Mouse (Mus musculus) CD4-positive, CD25-positive, alpha-beta regulatory T cell, adult 4 months (primary cell): Measurements from ENCODE around the gene Sgpl1. TPM values are rescaled to one million over a fixed set of nuclear protein-coding genes. Genes with fewer than 3 reads are reported as not detected.

ENCODE experiments used
- ATAC-seq: one replicate; pipeline ENCODE4 v1.8.0; 2017
- polyA plus RNA-seq, 2 experiments: library from polyadenylated mRNA; unstranded; fragments of 100-300 nt; shearing (Covaris generic); gene quantifications; one replicate each; pipeline ENCODE4 v1.2.1; 2017

Gene Sgpl1
- polyA plus RNA-seq, 2 experiments from 2014 or later, result 24.5 to 29.9 TPM

- no peak for ATAC-seq
These were observed 62.1 kb downstream of the Sgpl1 start for GRCm38 (mm10) chr10:61085364-61085763.

- no peak for ATAC-seq
These were observed 66.6 kb downstream of the Sgpl1 start for GRCm38 (mm10) chr10:61080931-61081255.

- ATAC-seq, result peak; percentile 71
These were observed 67.1 kb downstream of the Sgpl1 start for GRCm38 (mm10) chr10:61080227-61080930.

GRCm38 (mm10) chr10:61075607-61076006 is 71.9 kb downstream of the Sgpl1 start:
- ATAC-seq, result no peak

- no peak for ATAC-seq
These were observed 72.9 kb downstream of the Sgpl1 start for GRCm38 (mm10) chr10:61074643-61075042.

- no peak for ATAC-seq
These were observed 75.2 kb downstream of the Sgpl1 start for GRCm38 (mm10) chr10:61072324-61072723.

GRCm38 (mm10) chr10:61069248-61069647 is 78.3 kb downstream of the Sgpl1 start:
- ATAC-seq, result no peak

- peak; percentile 53 for ATAC-seq
These were observed 78.9 kb downstream of the Sgpl1 start for GRCm38 (mm10) chr10:61068436-61069192.

GRCm38 (mm10) chr10:61065287-61066005 is 82.1 kb downstream of the Sgpl1 start:
- no peak for ATAC-seq

- ATAC-seq, result no peak
These were observed 82.9 kb downstream of the Sgpl1 start for GRCm38 (mm10) chr10:61064635-61065034.

GRCm38 (mm10) chr10:61063271-61063864 is 84.1 kb downstream of the Sgpl1 start:
- ATAC-seq, result no peak

GRCm38 (mm10) chr10:61059543-61060110 is 87.9 kb downstream of the Sgpl1 start:
- no peak for ATAC-seq

GRCm38 (mm10) chr10:61059101-61059500 is 88.4 kb downstream of the Sgpl1 start:
- ATAC-seq, result no peak

GRCm38 (mm10) chr10:61056661-61057060 is 90.8 kb downstream of the Sgpl1 start:
- ATAC-seq, result no peak

GRCm38 (mm10) chr10:61051993-61052613 is 95.4 kb downstream of the Sgpl1 start:
- ATAC-seq, result no peak

Other genes starting within 250 kb of the Sgpl1 start
- under 1 TPM in 1 of 2 experiments, not detected in 1; 0.90 TPM for gene Pcbd1, start 58.4 kb downstream of the Sgpl1 start, polyA plus RNA-seq
- gene Tbata, start 24.3 kb upstream of the Sgpl1 start, polyA plus RNA-seq, result not detected
- under 1 TPM in 1 of 2 experiments, not detected in 1; 0.11 TPM for gene Adamts14, start 125.7 kb upstream of the Sgpl1 start, polyA plus RNA-seq
- 10 to 100 TPM in 1 of 2 experiments, 1 to 10 TPM in 1; 6.8 to 14.3 TPM for gene Prf1, start 150.1 kb upstream of the Sgpl1 start, polyA plus RNA-seq
- gene Pald1, start 235.8 kb upstream of the Sgpl1 start, polyA plus RNA-seq, result not detected